Mouse (Mus musculus): ENCODE results near the gene Drc3.

DNA sequence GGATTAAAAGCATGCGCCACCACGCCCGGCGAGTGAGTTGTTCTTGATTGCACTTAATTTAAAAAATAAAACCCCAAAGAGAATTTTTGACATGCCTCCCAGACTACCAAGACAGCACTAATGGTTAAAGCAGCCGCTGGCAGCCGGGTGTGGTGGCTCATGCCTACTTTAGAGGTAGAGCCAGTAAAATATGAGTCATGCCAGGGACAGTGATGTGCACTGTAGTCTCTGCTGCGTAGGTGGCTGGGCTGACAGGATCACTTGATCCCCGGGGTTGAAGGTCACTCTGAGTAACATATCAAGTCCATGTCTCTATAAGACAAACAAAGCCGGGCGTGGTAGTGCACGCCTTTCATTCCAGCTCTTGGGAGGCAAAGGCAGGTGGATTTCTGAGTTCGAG, 13.8 kb upstream of the Drc3 start:
- TF ChIP-seq CTCF (IDR thresholded peaks at IDR 0.05; ENCODE audit: borderline replicate concordance, control insufficient read depth, extremely low read depth, insufficient read depth, low read length, poor library complexity) (no peak), POLR2A (IDR thresholded peaks at IDR 0.05; ENCODE audit: control insufficient read depth, extremely low read depth, insufficient read depth, low read length, poor library complexity) (no peak)
